Mouse (Mus musculus) thymus, postnatal 14 days (tissue): Measurements from ENCODE around the gene Cep41.
A peak's percentile ranks its signal among the peaks of the same experiment; 100 is the strongest.

Experiments
- DNase-seq: peaks from one replicate; pipeline ENCODE4 v3.0.0; 2021

The Cep41 gene

GRCm38 (mm10) chr6:30671696-30672095 is 21.9 kb downstream of the Cep41 start:
- DNase-seq: peak; percentile 21

GRCm38 (mm10) chr6:30667585-30667984 is 26.0 kb downstream of the Cep41 start:
- no peak for DNase-seq

- no peak for DNase-seq
Observed at GRCm38 (mm10) chr6:30666043-30666442, 27.5 kb downstream of the Cep41 start.

GRCm38 (mm10) chr6:30665296-30665695 is 28.3 kb downstream of the Cep41 start:
- no peak for DNase-seq

GRCm38 (mm10) chr6:30664776-30665175 is 28.8 kb downstream of the Cep41 start:
- no peak for DNase-seq

- DNase-seq: no peak
Observed at GRCm38 (mm10) chr6:30658619-30659018, 34.9 kb downstream of the Cep41 start.

- no peak for DNase-seq
Observed at GRCm38 (mm10) chr6:30657279-30657678, 36.3 kb downstream of the Cep41 start.

- no peak for DNase-seq
Observed at GRCm38 (mm10) chr6:30654932-30655331, 38.6 kb downstream of the Cep41 start.

- DNase-seq: no peak
Observed at GRCm38 (mm10) chr6:30654402-30654859, 39.1 kb downstream of the Cep41 start.

- DNase-seq: no peak
Observed at GRCm38 (mm10) chr6:30653518-30653917, 40.0 kb downstream of the Cep41 start.

- DNase-seq: no peak
Observed at GRCm38 (mm10) chr6:30652425-30653188, 40.9 kb downstream of the Cep41 start.

GRCm38 (mm10) chr6:30649651-30650296 is 43.8 kb downstream of the Cep41 start:
- DNase-seq: no peak

GRCm38 (mm10) chr6:30645379-30645778 is 48.2 kb downstream of the Cep41 start:
- no peak for DNase-seq

GRCm38 (mm10) chr6:30644462-30644861 is 49.1 kb downstream of the Cep41 start:
- no peak for DNase-seq

GRCm38 (mm10) chr6:30643694-30644460 is 49.7 kb downstream of the Cep41 start:
- DNase-seq: no peak

- no peak for DNase-seq
Observed at GRCm38 (mm10) chr6:30638674-30639268, 54.8 kb downstream of the Cep41 start, which contains the start of gene Cpa1. Cpa1 (plus strand) TSS chr6:30639218.

GRCm38 (mm10) chr6:30636186-30636842 is 57.2 kb downstream of the Cep41 start:
- DNase-seq: no peak

GRCm38 (mm10) chr6:30635361-30635862 is 58.1 kb downstream of the Cep41 start:
- DNase-seq: no peak

- DNase-seq: no peak
Observed at GRCm38 (mm10) chr6:30629989-30630388, 63.6 kb downstream of the Cep41 start.

- DNase-seq: no peak
Observed at GRCm38 (mm10) chr6:30628152-30628551, 65.4 kb downstream of the Cep41 start.

GRCm38 (mm10) chr6:30624763-30625162 is 68.8 kb downstream of the Cep41 start:
- DNase-seq: no peak

- no peak for DNase-seq
Observed at GRCm38 (mm10) chr6:30621986-30622389, 71.6 kb downstream of the Cep41 start.
